Mouse (Mus musculus) monocyte, adult 2 months (primary cell): ENCODE measurements around the gene Trpc4.

Source experiments
- DNase-seq, 2 experiments: peaks; one replicate each; pipeline ENCODE4 v3.0.0; 2022; ENCODE audit warnings: low spot score in 2 of 2, low read depth in 1 of 2

Gene Trpc4

DNA sequence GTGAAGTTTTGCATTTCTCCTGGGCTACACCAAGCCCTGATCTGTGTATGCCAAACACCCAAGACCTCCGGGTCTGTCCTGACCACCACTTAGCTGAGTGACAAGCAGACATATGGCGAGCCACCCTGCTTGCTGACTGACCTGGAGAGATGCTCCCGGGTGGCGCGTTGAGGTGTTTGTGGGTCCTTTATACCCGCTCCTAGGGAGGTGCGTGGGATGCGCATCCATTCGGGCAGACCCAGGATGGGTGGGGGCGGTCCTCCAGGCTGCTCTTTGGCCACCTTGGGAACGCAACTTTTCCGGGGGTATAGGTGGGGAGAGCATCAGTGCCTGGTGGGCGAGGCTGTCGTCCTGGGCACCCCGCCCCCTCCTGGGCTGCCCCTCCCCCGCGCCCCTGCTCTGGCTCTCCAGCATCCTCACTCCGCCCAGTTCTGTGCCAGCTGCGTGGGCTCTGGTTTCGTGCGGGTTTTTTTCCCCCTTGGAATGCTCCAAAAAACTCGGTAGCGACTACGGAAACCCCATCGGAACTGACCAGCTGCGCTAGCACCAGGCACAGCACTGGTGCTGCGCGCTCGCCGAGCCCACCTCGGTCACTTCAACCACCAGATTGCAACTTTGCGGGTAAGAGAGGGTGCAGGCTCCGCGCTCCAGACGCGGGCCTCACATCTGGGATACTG lies at the start of gene Trpc4:
Gene Trpc4, plus strand, starts transcription at position 397 of the 677 bp plus-strand sequence.
- DNase-seq, result no peak

DNA sequence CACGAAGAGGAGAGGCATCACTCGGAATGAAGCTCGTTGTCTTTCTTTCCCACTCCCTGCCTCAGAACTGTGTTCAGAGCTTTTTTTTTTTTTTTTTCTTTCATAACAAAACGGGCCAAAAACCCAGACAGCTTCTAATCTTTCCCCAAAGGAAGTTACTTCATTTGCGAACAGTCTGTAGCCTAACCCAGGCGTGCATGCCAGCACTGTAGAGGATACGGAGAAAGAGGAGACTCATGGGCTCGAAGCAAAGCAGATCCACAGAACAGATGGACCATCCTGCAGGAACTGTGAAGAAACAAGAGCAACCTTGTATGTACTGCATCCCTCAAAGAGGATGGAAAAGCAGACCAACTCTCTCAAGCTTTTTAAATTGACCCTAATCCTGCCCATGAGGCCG lies 44.3 kb upstream of the Trpc4 start:
- no peak for DNase-seq

DNA sequence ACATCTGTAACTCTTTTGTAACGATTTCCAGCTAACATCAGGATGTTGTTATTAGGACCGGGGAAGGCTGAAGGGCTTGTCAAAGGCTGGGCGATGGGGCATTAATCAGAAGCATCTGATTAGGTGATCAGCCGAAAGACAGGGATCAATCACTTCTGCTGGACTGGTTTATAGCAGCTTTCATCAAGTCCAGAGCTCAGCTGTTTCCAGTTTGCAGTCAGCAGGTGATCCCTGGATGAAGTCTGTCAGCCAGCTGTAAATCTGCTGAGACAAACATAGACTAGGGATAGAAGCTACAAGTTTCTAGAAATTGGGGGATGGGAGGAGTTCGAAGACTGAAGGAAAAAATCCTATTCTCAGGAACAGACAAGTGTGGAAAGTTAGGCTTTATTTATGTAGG lies 20.5 kb upstream of the Trpc4 start:
- DNase-seq, result no peak

DNA sequence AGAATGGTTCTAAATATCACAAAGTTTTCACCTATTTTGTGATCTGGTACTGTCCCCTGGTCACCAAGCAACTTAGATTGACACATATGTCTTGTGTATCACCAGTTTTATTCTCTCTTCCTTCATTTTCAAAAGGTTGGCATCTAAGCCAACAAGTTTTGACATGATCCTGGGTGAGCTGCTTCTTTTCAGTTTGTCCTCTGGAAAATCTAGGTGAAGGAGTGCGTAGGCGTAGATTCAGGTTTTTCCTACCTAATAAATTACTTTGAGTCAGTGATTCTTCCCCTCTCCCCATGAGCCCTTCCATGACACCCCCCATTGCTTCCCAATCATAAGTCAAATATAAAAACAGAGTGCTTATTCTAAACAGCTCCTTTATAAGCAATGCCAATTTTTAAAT lies 14.5 kb upstream of the Trpc4 start:
- no peak for DNase-seq

DNA sequence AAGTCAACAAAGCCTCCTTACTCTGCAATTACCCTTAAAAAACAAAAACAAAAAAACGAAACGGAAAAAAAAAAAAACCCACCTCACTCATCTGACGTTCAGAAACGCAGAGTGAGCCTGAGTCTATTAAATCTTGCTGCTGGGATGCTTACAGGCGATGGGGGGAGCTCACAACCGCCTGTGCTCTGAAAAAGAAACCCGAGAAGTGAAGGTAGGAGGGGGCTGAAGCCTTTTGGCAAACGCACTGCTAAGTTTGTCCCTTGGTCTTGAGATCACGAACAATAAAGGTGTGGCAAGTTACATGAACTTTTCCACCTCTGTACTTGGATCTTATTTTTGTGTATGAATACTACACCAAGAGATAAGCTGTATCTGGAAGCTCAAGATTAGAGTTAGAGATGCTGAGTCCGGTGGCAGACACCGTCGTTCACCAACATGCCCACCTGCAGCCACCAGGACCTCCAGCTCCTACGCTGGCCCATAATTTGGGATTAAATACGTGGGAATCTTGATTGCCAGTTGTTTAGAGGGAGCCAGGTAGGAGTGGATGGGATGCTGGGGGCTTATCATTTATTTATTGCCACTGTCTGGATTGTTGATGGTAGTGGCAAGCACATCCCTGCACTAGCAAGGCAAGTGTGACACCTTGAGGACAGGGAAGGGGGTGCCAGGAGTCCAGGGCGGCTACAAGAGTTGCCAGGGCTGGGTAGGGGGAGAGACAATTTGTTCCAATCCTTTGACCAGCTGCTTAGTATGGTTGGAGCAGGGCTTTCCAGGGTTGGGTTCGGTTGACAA lies 794 bp upstream of the Trpc4 start:
- DNase-seq, result no peak

DNA sequence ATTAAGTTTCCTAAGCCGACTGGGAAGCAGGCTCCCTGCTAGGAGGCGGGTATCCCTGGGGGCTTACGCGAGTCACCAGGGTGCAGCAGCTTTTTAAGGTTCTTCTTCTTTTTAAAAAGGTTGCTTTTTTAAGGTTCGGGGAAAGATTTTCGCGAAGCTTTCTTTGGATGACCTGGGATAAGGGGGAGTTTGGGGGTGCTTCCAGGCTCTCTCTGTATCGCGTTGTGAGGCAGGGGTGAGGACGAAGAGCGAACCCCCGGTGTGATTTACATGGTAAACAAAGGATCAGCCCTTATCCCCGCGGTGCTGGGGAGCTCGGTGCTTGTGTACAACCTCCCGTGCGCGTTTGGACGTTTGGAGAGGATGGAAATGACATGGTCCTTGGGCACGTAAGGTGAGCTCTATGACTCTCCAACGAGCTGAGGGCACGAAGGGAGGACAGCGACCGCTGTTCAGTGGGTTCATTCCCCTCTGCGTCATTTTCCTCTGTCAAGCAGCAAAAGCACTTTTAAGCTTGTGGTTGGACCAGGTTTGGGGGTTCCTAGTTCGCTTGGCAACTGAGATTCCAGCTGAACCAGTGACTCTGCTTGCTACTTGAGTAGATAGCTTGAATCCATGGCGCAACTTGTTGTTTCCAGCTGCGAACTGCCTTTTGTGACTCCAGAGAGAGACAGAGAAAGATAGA lies 623 bp downstream of the Trpc4 start:
- DNase-seq, result no peak

DNA sequence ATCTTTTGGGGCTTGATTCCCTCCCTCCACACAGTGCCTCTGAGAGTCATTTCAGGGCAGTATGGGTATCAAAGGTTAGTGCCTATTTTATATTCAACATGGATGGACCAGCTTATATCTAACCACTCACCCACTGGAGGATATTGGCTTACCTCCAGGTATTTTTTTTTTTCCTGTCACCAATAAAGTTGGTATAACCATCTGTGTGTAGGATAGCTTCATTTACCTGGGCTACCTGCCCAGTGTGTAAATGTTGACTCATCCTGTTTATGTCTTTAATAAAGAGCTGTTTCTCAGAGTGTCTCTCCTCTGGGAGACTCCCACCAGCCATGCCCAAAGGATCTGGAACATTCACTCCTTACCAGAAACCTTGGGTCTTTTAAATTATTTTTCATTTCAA lies 14.9 kb downstream of the Trpc4 start:
- no peak for DNase-seq

DNA sequence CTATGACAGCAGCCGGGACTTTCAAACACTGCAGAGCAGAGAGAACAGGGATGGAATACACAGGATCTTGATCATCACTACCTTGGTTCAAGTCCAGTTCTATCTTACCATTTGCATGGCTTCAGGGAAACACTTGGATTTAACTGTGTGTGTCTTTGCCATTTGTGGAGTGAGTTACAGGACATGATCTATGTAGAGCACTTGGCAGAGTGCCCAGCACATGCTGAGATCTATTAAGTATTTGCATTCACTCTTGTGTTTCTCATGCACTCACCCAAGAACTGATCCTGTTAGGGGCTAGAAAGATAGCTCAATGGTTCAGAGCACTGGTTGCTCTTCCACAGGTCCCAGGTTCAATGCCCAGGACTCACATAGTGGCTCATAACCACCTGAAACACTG lies 21.5 kb downstream of the Trpc4 start:
- no peak for DNase-seq

DNA sequence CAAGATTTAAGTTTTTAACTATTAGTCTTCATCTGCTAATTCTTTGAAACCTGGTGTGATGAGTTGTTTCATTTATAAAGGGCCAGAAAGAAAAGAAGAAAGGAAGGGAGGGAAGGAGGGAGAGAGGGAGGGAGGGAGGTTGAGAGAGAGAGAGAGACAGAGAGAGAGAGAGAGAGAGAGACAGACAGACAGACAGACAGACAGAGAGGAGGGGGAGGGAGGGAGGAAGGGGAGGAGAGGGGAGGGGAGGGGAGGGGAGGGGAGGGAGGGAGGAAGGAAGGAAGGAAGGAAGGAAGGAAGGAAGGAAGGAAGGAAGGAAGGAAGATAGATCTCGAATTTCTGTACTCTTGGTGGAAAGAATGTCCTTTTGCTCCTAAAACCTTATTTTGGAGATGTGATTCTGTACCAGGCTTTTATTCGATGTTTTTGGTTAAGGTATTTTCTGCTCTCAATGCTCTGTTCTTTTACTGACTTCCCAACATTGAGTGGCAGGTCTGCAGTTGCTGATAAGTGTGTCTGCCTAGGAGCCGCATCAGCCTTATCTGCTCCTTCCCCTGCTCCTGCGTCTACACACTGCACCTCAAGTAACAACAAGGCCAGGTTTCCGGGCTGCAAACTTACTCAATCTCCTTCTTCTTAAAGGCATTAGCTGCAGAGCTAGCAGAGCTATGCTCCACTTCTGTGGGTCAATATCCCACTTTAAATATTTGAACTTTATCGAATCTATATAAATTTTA lies 35.3 kb downstream of the Trpc4 start:
- no peak for DNase-seq

DNA sequence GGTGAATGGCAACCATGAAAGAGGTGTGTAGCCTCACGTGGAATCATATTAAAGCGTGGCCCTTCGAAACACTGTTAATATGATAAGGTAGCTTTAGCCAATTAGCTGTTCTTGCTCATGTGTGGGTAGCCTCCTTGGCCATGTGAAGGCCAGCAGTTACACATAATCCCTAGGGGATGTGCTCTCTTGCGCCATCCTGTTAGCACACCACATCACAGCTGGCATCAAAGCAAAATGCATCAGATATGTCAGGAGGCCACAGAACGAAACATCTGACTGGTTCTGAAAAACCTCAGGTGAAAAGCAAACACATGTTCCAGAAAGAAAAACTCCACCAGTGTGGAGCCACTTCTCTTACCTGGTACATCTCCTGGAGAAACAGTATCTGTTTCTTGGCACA lies 45.4 kb downstream of the Trpc4 start:
- no peak for DNase-seq

DNA sequence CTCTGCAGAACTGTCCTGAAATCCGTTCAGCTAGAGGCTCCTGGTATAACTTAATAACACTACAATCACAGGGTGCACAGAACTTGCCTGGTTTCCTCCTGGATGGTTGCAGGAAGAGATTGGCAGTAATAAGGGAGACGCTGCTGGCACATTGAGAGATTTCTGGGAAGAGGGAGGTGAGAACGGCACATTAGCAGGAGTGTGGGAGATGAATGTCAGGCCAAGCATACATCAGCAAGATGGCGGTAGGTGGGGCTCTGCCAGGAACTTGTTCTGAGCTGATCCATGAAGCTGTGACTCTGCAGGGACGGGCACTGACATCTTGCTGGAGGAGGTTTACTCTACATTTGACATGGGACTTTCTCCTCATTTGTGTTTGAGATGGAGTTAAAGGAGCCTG lies 48.6 kb downstream of the Trpc4 start:
- no peak for DNase-seq

DNA sequence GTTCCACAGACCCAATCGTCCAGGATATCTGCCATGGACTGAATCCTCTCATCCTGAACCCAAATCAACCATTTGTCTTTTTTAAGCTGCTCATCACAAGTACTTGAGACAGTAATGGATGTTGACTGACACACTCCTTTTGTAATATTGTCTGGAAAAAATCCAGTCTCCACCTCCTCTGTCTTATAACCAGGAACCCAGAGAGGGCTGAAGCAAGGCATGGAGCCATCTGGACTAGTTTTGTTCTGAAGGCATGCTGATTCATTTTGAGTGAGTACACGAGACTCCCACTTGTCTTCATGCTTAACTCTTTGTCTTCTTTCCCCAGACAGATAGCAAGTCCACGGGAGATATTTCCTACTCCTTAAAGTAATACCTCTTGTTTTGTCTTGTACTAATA lies 54.3 kb downstream of the Trpc4 start:
- DNase-seq, result no peak

DNA sequence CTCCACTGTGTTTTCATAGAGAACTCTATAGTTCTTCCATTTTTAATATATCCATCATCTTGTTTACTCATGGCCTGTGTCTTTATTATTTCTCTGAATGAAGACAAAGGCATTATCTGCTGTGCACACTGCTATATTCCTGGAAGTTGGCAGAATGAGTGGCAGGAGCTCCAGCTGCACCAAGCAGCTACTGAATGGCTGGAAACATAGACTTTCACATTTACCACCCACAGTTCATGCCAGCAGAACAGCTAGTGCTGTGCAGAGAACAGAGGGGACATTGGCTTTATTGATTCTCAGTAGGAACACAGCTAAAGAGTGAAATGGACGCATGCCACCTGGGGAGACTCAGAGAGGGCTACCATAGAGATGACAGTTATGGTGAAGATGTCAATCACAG lies 55.6 kb downstream of the Trpc4 start:
- DNase-seq, result no peak

DNA sequence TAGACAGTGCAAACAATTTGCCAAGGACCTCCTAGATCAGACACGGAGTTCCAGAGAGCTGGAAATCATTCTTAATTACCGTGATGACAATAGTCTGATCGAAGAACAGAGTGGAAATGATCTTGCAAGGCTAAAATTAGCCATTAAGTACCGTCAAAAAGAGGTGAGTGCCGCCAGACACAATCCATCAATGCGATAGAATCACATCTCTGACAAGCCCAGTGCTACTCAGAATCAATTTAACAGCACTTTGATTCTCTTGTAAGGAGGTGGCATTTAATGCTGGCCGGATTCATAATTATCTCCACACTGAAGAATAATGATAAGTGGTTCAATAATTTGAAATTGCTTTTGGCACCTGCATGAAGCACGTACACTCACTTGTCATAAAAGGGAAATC lies 66.7 kb downstream of the Trpc4 start:
- no peak for DNase-seq

DNA sequence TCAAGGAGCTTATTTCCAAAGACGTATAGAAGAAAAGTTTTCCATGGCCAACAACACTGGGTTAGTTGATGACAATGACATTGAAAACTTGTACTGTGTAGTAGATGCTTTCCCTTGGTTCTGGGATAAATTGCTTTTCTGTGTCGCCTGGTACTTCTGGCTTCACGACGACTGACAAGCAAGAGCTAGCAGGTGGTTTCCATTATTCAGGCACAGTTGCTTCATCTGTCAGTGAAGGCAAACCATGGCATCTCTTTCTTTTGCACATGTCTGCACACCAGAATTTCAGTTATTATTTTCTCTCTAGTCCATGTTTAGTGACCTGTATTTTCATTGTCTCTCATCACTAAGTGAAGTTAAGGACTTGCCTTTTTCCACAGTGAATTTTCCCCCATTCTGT lies 72.6 kb downstream of the Trpc4 start:
- no peak for DNase-seq

DNA sequence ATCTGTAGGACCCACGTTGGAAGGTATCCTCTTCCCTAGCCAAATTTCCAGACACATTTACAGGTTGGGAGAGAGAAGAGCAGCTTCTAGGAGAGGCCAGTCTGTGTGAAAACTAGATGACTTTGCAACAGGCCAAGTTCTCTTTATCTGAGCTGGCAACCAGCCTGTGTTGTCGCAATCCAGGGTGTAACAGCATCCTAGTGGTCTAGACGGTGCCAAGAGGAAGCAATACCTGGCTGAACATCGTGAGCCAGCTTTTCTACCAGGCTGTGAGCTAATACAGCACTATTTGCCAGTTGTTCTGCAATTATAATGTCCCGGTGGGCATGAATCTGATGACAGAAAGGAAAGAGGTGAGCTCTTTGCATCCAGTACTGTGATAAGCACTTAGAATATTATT lies 83.1 kb downstream of the Trpc4 start:
- no peak for DNase-seq

DNA sequence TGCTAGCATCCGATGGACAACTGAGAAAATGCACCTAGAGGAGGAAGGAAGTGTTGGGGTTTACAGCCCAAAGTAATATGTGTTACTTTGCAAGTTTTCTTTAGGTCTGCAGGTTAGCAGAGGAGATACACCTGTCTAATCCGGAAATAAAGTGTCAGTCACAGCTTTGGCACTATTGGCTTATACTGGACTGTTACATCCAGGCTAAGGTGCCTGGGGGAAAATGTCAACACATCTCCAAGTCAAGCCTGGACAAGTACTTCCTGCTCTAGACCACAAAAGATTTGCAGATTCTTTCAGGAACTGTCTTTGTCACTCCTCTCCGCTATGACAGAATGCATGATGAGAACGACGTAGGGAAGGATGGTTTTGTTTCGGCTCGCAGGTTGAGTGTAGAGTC lies 83.6 kb downstream of the Trpc4 start:
- DNase-seq, result no peak

DNA sequence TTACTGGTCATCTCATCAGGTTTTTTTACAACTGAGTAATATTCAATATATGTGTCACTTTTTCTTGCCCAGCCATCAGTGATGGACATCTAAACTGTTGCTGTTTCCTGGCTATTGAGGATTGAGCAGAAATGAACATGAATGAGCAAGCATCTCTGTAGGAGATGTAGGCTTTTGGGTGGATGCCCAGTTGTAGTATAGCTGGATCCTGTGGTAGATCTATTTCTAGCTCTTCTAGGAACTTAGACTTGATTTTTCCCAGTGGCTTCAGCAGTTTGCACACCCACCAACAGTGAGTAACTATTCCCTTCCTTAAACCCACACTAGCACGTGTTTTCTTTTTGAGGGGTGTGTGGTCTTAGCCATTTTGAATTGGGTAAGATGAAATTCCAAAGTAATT lies 87.3 kb downstream of the Trpc4 start:
- DNase-seq, result no peak

DNA sequence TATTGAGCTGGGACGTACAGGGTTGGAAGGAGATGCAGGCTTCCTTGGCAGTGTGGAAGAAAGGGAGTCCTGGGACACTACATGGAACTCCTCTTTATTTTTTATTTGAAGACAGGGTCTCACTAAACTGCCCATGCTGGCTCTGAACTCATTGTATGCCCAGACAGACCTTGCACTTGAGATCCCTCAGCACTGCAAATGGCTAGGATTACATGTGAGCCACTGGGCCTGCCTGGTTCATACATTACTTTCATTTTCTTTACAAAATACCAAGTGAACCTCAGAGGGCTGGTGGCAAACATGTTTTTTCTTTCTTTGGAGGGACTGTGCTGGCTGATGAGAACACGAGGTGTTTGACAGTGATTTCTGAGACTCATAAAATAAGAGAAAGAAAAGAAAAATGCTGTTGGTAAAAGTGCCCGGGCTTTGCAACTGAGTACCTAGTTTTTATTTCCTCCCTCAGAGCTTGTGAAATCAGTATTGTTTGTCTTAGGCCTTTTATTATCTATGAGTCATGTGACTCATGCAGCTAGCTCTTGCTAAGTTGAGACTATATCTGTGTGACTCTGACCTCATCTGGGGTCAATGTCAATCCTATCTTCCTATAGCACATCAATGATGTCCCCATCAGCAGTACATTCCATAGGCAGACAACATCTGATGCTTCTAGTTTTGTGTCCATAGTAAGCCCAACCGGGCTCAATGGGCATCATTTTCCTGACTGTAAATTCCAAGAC lies 89.1 kb downstream of the Trpc4 start:
- no peak for DNase-seq

DNA sequence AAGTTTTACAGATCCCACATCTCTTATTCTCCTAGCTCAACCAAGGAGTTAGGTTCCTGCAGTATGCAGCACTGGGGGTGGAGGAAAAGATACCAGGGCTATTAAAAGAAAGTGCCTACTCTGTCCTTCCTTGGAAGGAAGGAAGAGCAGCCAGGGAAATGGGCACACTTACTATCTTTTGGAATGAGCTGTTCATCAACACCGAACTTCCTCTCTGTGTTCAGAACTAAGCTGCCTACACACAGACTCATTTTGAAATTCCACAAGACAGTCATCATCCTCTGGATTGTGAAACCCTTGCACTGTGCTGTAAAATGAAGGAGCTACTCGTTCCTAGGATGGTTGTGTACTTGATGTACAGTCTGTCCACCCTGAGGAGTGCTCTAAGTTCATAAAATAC lies 90.6 kb downstream of the Trpc4 start:
- no peak for DNase-seq

DNA sequence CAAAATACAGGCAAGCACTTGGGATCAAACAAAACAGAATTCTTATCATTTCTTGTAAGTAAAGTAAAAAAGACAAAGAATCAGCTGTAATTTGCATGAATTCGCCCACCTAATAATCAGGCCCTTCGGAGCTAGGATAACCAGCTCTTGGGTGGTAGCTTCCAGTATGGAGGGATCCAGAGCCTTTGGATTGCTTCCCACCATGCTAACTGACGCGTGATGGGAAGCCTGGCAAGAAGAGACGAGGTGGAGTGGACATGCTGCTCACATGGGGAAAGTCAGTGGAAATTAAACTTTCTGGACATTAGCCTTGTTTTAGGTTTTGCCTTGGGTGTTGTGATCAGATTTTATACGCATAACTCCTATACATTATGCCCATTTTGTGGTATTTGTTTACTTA lies 93.5 kb downstream of the Trpc4 start:
- no peak for DNase-seq
